Mouse (Mus musculus) urinary bladder, postnatal 0 days (tissue): Measurements from ENCODE around the gene Bpifc. TPM values are rescaled to one million over a fixed set of nuclear protein-coding genes. Genes with fewer than 3 reads are reported as not detected.

Experiments
- polyA plus RNA-seq: library from polyadenylated mRNA; unstranded; fragments of >200 nt; fragmentation: Nextera tagmentation; extraction: Ambion mirVana; gene quantifications from 2 replicates; pipeline ENCODE4 v1.2.1, GENCODE M21; 2015

The Bpifc gene
- 0.07 and 0.21 TPM in 2 replicates for polyA plus RNA-seq

GRCm38 (mm10) chr10:86011781-86012180 is at the start of gene Bpifc:
TSS of gene Bpifc (minus strand) at chr10:86011895.

GRCm38 (mm10) chr10:86021749-86022473 is 10.2 kb upstream of the Bpifc start, which contains the start of gene Fbxo7:
TSS of gene Fbxo7 (plus strand) at chr10:86021972.

GRCm38 (mm10) chr10:85957464-85957950 is 54.2 kb downstream of the Bpifc start, which contains the start of gene Rtcb:
TSS of gene Rtcb (minus strand) at chr10:85957823.

GRCm38 (mm10) chr10:85927676-85928445 is 83.8 kb downstream of the Bpifc start, which contains the start of gene Ascl4:
TSS of gene Ascl4 (plus strand) at chr10:85927681.

GRCm38 (mm10) chr10:85916498-85917309 is 95.0 kb downstream of the Bpifc start, which contains the start of gene Prdm4:
TSS of gene Prdm4 (minus strand) at chr10:85917142.

Other genes with a start within 250 kb of the Bpifc start
- 31.8 and 36.7 TPM in 2 replicates for gene Pwp1, start 182.4 kb downstream of the Bpifc start, polyA plus RNA-seq
- 5.7 and 7.2 TPM in 2 replicates for gene Prdm4, start 94.8 kb downstream of the Bpifc start, polyA plus RNA-seq
- not detected in 2 replicates for gene Ascl4, start 84.2 kb downstream of the Bpifc start, polyA plus RNA-seq
- 95.5 and 98.5 TPM in 2 replicates for gene Rtcb, start 54.1 kb downstream of the Bpifc start, polyA plus RNA-seq
- 13.2 and 14.3 TPM in 2 replicates for gene Fbxo7, start 10.1 kb upstream of the Bpifc start, polyA plus RNA-seq